Mouse (Mus musculus): ENCODE data around the gene Gm17677. TPM values are rescaled to one million over a fixed set of nuclear protein-coding genes. Genes with fewer than 3 reads are reported as not detected.

The Gm17677 gene
- total RNA-seq (2014; fragmentation: Nextera tagmentation): not detected in 2 replicates
- not detected in 2 replicates for total RNA-seq (2017)

GRCm38 (mm10) chr9:35740749-35741148 lies at the start of gene Gm17677:
Gene Gm17677, plus strand, starts transcription at chr9:35741049.
- ATAC-seq (replicated peaks; ENCODE audit: poor library complexity, severe bottlenecking): no peak

GRCm38 (mm10) chr9:35691924-35692323 lies 48.9 kb upstream of the Gm17677 start:
- no peak for ATAC-seq (replicated peaks; ENCODE audit: poor library complexity, severe bottlenecking)

- ATAC-seq (replicated peaks; ENCODE audit: poor library complexity, severe bottlenecking): no peak
These were observed 33.6 kb upstream of the Gm17677 start for GRCm38 (mm10) chr9:35707265-35707664.

GRCm38 (mm10) chr9:35756843-35757242 lies 16.0 kb downstream of the Gm17677 start:
- ATAC-seq (replicated peaks; ENCODE audit: poor library complexity, severe bottlenecking): no peak

- ATAC-seq (replicated peaks; ENCODE audit: poor library complexity, severe bottlenecking): no peak
These were observed 37.2 kb downstream of the Gm17677 start, which contains the start of gene Gm17727 for GRCm38 (mm10) chr9:35778009-35778408. Gene Gm17727, minus strand, starts transcription at chr9:35778109.

GRCm38 (mm10) chr9:35790001-35790400 lies 49.2 kb downstream of the Gm17677 start, which contains the start of the genes Gm27235 and D730048I06Rik:
Gene Gm27235, minus strand, starts transcription at chr9:35790101.
Gene D730048I06Rik, minus strand, starts transcription at chr9:35790112.
- no peak for ATAC-seq (replicated peaks; ENCODE audit: poor library complexity, severe bottlenecking)

Other genes with a start within 250 kb of the Gm17677 start
- gene Gm1113, start 222.8 kb upstream of the Gm17677 start, total RNA-seq (2014; fragmentation: Nextera tagmentation): not detected in 2 replicates
- gene Gm1113, start 222.8 kb upstream of the Gm17677 start, total RNA-seq (2017): not detected in 2 replicates
- 0.19 TPM in 1 of 2 replicates, not detected in the other for gene Ddx25, start 182.5 kb upstream of the Gm17677 start, total RNA-seq (2014; fragmentation: Nextera tagmentation)
- gene Ddx25, start 182.5 kb upstream of the Gm17677 start, total RNA-seq (2017): not detected in 2 replicates
- 25.4 and 33.5 TPM in 2 replicates for gene Pus3, start 182.5 kb upstream of the Gm17677 start, total RNA-seq (2014; fragmentation: Nextera tagmentation)
- gene Pus3, start 182.5 kb upstream of the Gm17677 start, total RNA-seq (2017): 21.9 and 31.7 TPM in 2 replicates
- not detected in 2 replicates for gene Pate2, start 170.8 kb upstream of the Gm17677 start, total RNA-seq (2014; fragmentation: Nextera tagmentation)
- gene Pate2, start 170.8 kb upstream of the Gm17677 start, total RNA-seq (2017): 0.17 TPM in 1 of 2 replicates, not detected in the other
- gene Hyls1, start 170.7 kb upstream of the Gm17677 start, total RNA-seq (2014; fragmentation: Nextera tagmentation): 4.2 and 4.3 TPM in 2 replicates
- 7.6 and 13.3 TPM in 2 replicates for gene Hyls1, start 170.7 kb upstream of the Gm17677 start, total RNA-seq (2017)
- gene Pate4, start 129.1 kb upstream of the Gm17677 start, total RNA-seq (2014; fragmentation: Nextera tagmentation): not detected in 2 replicates
- gene Pate4, start 129.1 kb upstream of the Gm17677 start, total RNA-seq (2017): not detected in 2 replicates
- gene Pate3, start 92.8 kb upstream of the Gm17677 start, total RNA-seq (2014; fragmentation: Nextera tagmentation): not detected in 2 replicates
- not detected in 2 replicates for gene Pate3, start 92.8 kb upstream of the Gm17677 start, total RNA-seq (2017)
- gene Pate1, start 53.7 kb upstream of the Gm17677 start, total RNA-seq (2014; fragmentation: Nextera tagmentation): not detected in 2 replicates
- not detected in 2 replicates for gene Pate1, start 53.7 kb upstream of the Gm17677 start, total RNA-seq (2017)
- not detected in 2 replicates for gene Gm17727, start 37.1 kb downstream of the Gm17677 start, total RNA-seq (2014; fragmentation: Nextera tagmentation)
- gene Gm17727, start 37.1 kb downstream of the Gm17677 start, total RNA-seq (2017): not detected in 2 replicates
- not detected in 2 replicates for gene Gm27235, start 49.1 kb downstream of the Gm17677 start, total RNA-seq (2014; fragmentation: Nextera tagmentation)
- not detected in 2 replicates for gene Gm27235, start 49.1 kb downstream of the Gm17677 start, total RNA-seq (2017)
- gene D730048I06Rik, start 49.1 kb downstream of the Gm17677 start, total RNA-seq (2014; fragmentation: Nextera tagmentation): not detected in 2 replicates
- gene D730048I06Rik, start 49.1 kb downstream of the Gm17677 start, total RNA-seq (2017): not detected in 2 replicates
- gene 9230110F15Rik, start 103.1 kb downstream of the Gm17677 start, total RNA-seq (2014; fragmentation: Nextera tagmentation): not detected in 2 replicates
- gene 9230110F15Rik, start 103.1 kb downstream of the Gm17677 start, total RNA-seq (2017): not detected in 2 replicates
- gene 9230113P08Rik, start 167.4 kb downstream of the Gm17677 start, total RNA-seq (2014; fragmentation: Nextera tagmentation): not detected in 2 replicates
- gene 9230113P08Rik, start 167.4 kb downstream of the Gm17677 start, total RNA-seq (2017): not detected in 2 replicates

Data from granulocyte monocyte progenitor cell, adult 5-6 weeks (primary cell).